Mouse (Mus musculus): ENCODE results near the gene Emid1. TPM values are rescaled to one million over a fixed set of nuclear protein-coding genes. Genes with fewer than 3 reads are reported as not detected.

Emid1 gene
- polyA plus RNA-seq, 1 experiment, result 25.7 TPM

- Histone ChIP-seq H3K4me3 (ENCODE audit: extremely low read depth, insufficient read depth, insufficient read length) (peak overlapping the region; percentile 49), H3K27ac (ENCODE audit: insufficient read depth, low read length) (peak overlapping the region; percentile 10; the same call in 1 of the 2 replicates), H3K36me3 (ENCODE audit: control insufficient read depth, insufficient read depth, low read length) (no peaks in the 10 kb centered on the region), H3K27me3 (ENCODE audit: control insufficient read depth, insufficient read depth, low read length) (peaks cover 22% of the 10 kb centered on the region), H3K4me1 (ENCODE audit: control insufficient read depth, insufficient read depth, insufficient read length) (peaks cover 29% of the 10 kb centered on the region)
- 4% methylated on average over 62 of the region's 62 CpGs for WGBS
- TF ChIP-seq POLR2A (IDR thresholded peaks at IDR 0.05; ENCODE audit: low read depth, low read length) (no peak), CTCF (IDR thresholded peaks at IDR 0.05; ENCODE audit: extremely low read depth, insufficient read depth, insufficient read length, insufficient replicate concordance) (no peak)
- DNase-seq (ENCODE audit: low read depth in 1 of 2, low spot score in 2 of 2), result peak; percentile 46 to 50
Measured at GRCm38 (mm10) chr11:5061413-5062139, 90.5 kb downstream of the Emid1 start.

DNA sequence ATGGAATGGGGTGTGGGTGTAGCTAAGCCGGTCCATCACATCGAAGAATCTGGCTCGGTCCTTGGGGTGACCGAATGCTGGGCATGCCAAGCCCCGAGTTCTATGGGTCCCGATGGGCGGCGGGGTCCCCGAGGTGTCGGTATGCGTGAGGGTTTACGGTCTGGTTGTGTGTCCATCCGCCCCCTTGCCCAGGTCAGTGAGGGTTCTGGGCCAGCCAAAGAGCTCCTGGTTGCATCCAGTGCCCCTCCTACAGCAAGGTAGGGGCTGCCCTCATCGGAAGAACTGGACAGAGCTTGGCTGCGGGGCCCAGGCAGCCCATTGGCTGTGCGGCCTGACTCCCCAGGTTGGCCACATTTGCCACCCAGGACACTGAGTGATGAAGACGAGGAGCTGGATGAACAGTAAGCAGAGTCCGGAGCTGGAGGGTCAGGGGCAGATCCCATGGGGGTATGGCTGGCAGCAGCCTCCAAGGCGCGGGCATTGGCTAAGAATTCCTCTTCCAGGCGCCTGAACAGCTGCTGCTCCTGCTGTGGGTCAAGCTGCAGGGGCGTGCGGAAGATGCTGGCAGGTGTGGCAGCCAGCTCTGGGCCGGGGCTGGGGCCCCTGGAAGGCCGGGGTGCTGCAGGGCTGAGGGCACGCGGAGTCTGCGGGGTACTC lies 91.2 kb downstream of the Emid1 start:
- 67% methylated on average over 28 of the region's 28 CpGs for WGBS
- DNase-seq (ENCODE audit: low read depth in 1 of 2, low spot score in 2 of 2), result no peak
- no peaks in the 10 kb centered on the region for H3K36me3 ChIP-seq (ENCODE audit: control insufficient read depth, insufficient read depth, low read length)
- H3K27ac ChIP-seq (ENCODE audit: insufficient read depth, low read length), result no peak overlapping the region
- peaks cover 22% of the 10 kb centered on the region for H3K27me3 ChIP-seq (ENCODE audit: control insufficient read depth, insufficient read depth, low read length)
- TF ChIP-seq POLR2A (IDR thresholded peaks at IDR 0.05; ENCODE audit: low read depth, low read length) (no peak), CTCF (IDR thresholded peaks at IDR 0.05; ENCODE audit: extremely low read depth, insufficient read depth, insufficient read length, insufficient replicate concordance) (no peak)
- H3K4me1 ChIP-seq (ENCODE audit: control insufficient read depth, insufficient read depth, insufficient read length), result peaks cover 29% of the 10 kb centered on the region
- H3K4me3 ChIP-seq (ENCODE audit: extremely low read depth, insufficient read depth, insufficient read length), result no peak overlapping the region

DNA sequence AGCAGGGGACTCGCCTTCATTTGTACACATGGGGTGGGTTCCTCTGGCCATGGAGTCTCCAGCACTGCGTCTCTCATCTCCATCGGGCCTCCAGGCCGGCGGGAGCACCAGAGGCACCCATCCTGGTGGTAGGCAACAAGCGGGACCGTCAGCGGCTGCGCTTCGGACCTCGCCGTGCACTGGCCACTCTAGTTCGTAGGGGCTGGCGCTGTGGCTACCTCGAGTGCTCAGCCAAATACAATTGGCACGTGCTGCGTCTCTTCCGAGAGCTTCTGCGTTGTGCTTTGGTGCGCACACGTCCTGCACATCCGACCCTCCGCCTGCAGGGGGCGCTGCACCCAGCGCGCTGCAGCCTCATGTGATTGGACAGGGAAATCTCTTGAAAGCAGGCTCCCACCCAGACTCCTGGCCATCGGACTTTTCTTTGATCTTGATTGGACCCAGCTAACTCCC lies 92.3 kb downstream of the Emid1 start:
- WGBS, result 20% methylated on average over 27 of the region's 27 CpGs
- TF ChIP-seq POLR2A (IDR thresholded peaks at IDR 0.05; ENCODE audit: low read depth, low read length), result no peak
- peak; percentile 65; the same call in 1 of the 2 replicates for TF ChIP-seq CTCF (IDR thresholded peaks at IDR 0.05; ENCODE audit: extremely low read depth, insufficient read depth, insufficient read length, insufficient replicate concordance)
- Histone ChIP-seq H3K36me3 (ENCODE audit: control insufficient read depth, insufficient read depth, low read length) (no peaks in the 10 kb centered on the region), H3K4me1 (ENCODE audit: control insufficient read depth, insufficient read depth, insufficient read length) (peaks cover 29% of the 10 kb centered on the region), H3K4me3 (ENCODE audit: extremely low read depth, insufficient read depth, insufficient read length) (no peak overlapping the region), H3K27ac (ENCODE audit: insufficient read depth, low read length) (no peak overlapping the region), H3K27me3 (ENCODE audit: control insufficient read depth, insufficient read depth, low read length) (peaks cover 15% of the 10 kb centered on the region)
- DNase-seq (ENCODE audit: low read depth in 1 of 2, low spot score in 2 of 2), result no peak

GRCm38 (mm10) chr11:5059230-5059629 lies 92.8 kb downstream of the Emid1 start:
- TF ChIP-seq POLR2A (IDR thresholded peaks at IDR 0.05; ENCODE audit: low read depth, low read length) (no peak), CTCF (IDR thresholded peaks at IDR 0.05; ENCODE audit: extremely low read depth, insufficient read depth, insufficient read length, insufficient replicate concordance) (no peak)

DNA sequence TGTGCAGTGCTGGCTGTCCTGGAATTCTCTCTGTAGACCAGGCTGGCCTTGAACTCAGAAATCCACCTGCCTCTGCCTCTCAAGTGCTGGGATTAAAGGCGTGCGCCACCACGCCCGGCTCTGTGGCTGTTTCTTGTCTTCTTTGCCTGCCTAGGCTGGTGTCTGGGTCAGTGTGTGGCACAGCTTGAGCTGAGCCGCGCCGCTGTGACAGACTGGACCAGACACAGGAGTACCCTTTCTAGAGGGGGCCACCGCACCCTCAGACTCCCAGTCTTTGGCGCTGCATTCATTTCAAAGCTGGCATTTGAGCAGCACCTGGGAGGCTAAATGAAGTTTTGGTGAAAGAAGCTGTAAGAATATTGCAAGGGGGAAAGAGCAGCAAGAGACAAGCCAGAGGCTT lies 93.3 kb downstream of the Emid1 start:
- Histone ChIP-seq H3K4me1 (ENCODE audit: control insufficient read depth, insufficient read depth, insufficient read length) (peaks cover 29% of the 10 kb centered on the region), H3K27me3 (ENCODE audit: control insufficient read depth, insufficient read depth, low read length) (peaks cover 13% of the 10 kb centered on the region), H3K4me3 (ENCODE audit: extremely low read depth, insufficient read depth, insufficient read length) (no peak overlapping the region; the same call in 1 of the 2 replicates), H3K27ac (ENCODE audit: insufficient read depth, low read length) (no peak overlapping the region), H3K36me3 (ENCODE audit: control insufficient read depth, insufficient read depth, low read length) (no peaks in the 10 kb centered on the region)
- 53% methylated on average over 9 of the region's 9 CpGs for WGBS
- TF ChIP-seq POLR2A (IDR thresholded peaks at IDR 0.05; ENCODE audit: low read depth, low read length), result no peak
- no peak for TF ChIP-seq CTCF (IDR thresholded peaks at IDR 0.05; ENCODE audit: extremely low read depth, insufficient read depth, insufficient read length, insufficient replicate concordance)
- DNase-seq (ENCODE audit: low read depth in 1 of 2, low spot score in 2 of 2), result no peak

More at GRCm38 (mm10) chr11:5059230-5059629, 92.8 kb downstream of the Emid1 start:
- Histone ChIP-seq H3K27ac (ENCODE audit: insufficient read depth, low read length) (no peak overlapping the region), H3K27me3 (ENCODE audit: control insufficient read depth, insufficient read depth, low read length) (peaks cover 13% of the 10 kb centered on the region), H3K36me3 (ENCODE audit: control insufficient read depth, insufficient read depth, low read length) (no peaks in the 10 kb centered on the region), H3K4me1 (ENCODE audit: control insufficient read depth, insufficient read depth, insufficient read length) (peaks cover 29% of the 10 kb centered on the region), H3K4me3 (ENCODE audit: extremely low read depth, insufficient read depth, insufficient read length) (no peak overlapping the region)
- no peak for DNase-seq (ENCODE audit: low read depth in 1 of 2, low spot score in 2 of 2)
- whole genome bisulfite sequencing, result 49% methylated on average over 14 of the region's 14 CpGs

DNA sequence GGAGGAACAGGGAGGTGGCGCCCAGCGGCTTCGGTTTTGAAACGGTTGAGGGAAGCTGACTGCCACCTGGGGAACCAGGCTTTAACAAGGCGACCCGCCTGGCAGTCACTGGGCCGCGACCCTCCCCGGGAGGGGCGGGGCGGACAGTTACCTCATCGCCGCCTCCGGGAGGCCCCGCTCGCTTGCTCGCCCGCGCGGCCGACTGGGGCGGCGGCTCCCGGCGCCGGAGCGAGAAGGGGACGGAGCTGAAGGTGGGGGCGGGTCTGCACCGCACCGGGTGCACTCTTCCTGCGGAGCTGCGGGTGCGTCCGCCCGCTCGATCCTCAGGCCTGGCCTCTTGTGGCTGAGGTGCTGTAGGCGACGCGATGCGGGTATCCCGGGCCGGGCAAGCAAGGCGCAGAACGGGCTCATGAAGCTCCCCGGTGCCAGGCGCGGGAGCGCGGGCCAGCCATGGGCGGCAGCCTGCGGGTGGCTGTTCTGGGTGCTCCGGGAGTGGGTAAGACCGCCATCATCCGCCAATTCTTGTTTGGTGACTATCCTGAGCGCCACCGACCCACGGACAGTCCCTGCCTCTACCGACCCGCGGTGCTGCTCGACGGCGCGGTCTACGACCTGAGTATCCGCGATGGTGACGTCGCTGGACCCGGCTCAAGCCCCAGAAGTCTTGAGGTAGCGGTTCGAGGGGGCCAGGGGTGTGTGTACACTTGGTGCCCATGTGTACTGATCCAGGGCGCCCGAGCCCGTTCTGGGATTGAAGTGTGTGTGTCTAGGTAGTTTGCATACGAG lies 94.0 kb downstream of the Emid1 start, which contains the start of gene Rasl10a:
Gene Rasl10a (plus strand): TSS at position 273 of the 786 bp plus-strand sequence.
- TF ChIP-seq POLR2A (IDR thresholded peaks at IDR 0.05; ENCODE audit: low read depth, low read length), result no peak
- TF ChIP-seq CTCF (IDR thresholded peaks at IDR 0.05; ENCODE audit: extremely low read depth, insufficient read depth, insufficient read length, insufficient replicate concordance), result no peak
- Histone ChIP-seq H3K4me3 (ENCODE audit: extremely low read depth, insufficient read depth, insufficient read length) (peak within 1 kb of the TSS; percentile 59), H3K27ac (ENCODE audit: insufficient read depth, low read length) (no peak within 1 kb of the TSS), H3K36me3 (ENCODE audit: control insufficient read depth, insufficient read depth, low read length) (no peaks in the 10 kb centered on the region), H3K4me1 (ENCODE audit: control insufficient read depth, insufficient read depth, insufficient read length) (peaks cover 29% of the 10 kb centered on the region), H3K27me3 (ENCODE audit: control insufficient read depth, insufficient read depth, low read length) (peaks cover 13% of the 10 kb centered on the region)
- DNase-seq (ENCODE audit: low read depth in 1 of 2, low spot score in 2 of 2), result peak in 1 of 2 experiments; percentile 73
- 1% methylated on average over 77 of the region's 77 CpGs for WGBS

Data from spleen, adult 2 months (tissue).